Mouse (Mus musculus): ENCODE results near the gene Il1rl2. TPM values are rescaled to one million over a fixed set of nuclear protein-coding genes. Genes with fewer than 3 reads are reported as not detected.
A peak's percentile ranks its signal among the peaks of the same experiment; 100 is the strongest.
"Not testable (repeated sequence)": the region's sequence is repeated elsewhere in the genome, so short reads cannot be mapped to it uniquely, and the experiment has no call there.

The Il1rl2 gene
- polyA plus RNA-seq, 1 experiment from 2014 or later, result 3.2 TPM

- H3K36me3 ChIP-seq (replicated peaks; ENCODE audit: control insufficient read depth, insufficient read depth, low read depth, low read length), result no peaks in the 10 kb centered on the region
- 67% methylated on average over 12 of the region's 12 CpGs for WGBS
- H3K9me3 ChIP-seq (replicated peaks; ENCODE audit: control insufficient read depth, low read length), result no peaks in the 10 kb centered on the region; the same call in 1 of the 2 replicates
- no peak overlapping the region for H3K27ac ChIP-seq (replicated peaks; ENCODE audit: low read depth, low read length)
- no peak overlapping the region for H3K9ac ChIP-seq (replicated peaks; ENCODE audit: low read length)
- no peak overlapping the region for H3K4me2 ChIP-seq (ENCODE audit: low read depth, low read length)
- no peaks in the 10 kb centered on the region for H3K4me1 ChIP-seq (ENCODE audit: control insufficient read depth, insufficient read depth, low read length)
- DNase-seq (ENCODE audit: low spot score) (peak; percentile 8), ATAC-seq (replicated peaks; ENCODE audit: insufficient number of reproducible peaks, low FRiP score, low TSS enrichment, low read depth) (no peak)
- no peaks in the 10 kb centered on the region for H3K27me3 ChIP-seq (ENCODE audit: control insufficient read depth, insufficient read depth, low read length)
- no peak overlapping the region for H3K4me3 ChIP-seq (ENCODE audit: low read depth, low read length)
These were observed 33.7 kb upstream of the Il1rl2 start for GRCm38 (mm10) chr1:40290489-40291255.

GRCm38 (mm10) chr1:40292231-40292630, 32.2 kb upstream of the Il1rl2 start:
- Histone ChIP-seq H3K27me3 (ENCODE audit: control insufficient read depth, insufficient read depth, low read length) (no peaks in the 10 kb centered on the region), H3K4me3 (ENCODE audit: low read depth, low read length) (no peak overlapping the region), H3K4me2 (ENCODE audit: low read depth, low read length) (no peak overlapping the region), H3K27ac (replicated peaks; ENCODE audit: low read depth, low read length) (no peak overlapping the region), H3K36me3 (replicated peaks; ENCODE audit: control insufficient read depth, insufficient read depth, low read depth, low read length) (no peaks in the 10 kb centered on the region), H3K4me1 (ENCODE audit: control insufficient read depth, insufficient read depth, low read length) (no peaks in the 10 kb centered on the region), H3K9ac (replicated peaks; ENCODE audit: low read length) (no peak overlapping the region), H3K9me3 (replicated peaks; ENCODE audit: control insufficient read depth, low read length) (no peaks in the 10 kb centered on the region; the same call in 1 of the 2 replicates)
- no peak for ATAC-seq (replicated peaks; ENCODE audit: insufficient number of reproducible peaks, low FRiP score, low TSS enrichment, low read depth)
- 97% methylated on average over 2 of the region's 2 CpGs for WGBS
- no peak for DNase-seq (ENCODE audit: low spot score)

GRCm38 (mm10) chr1:40293891-40294290, 30.5 kb upstream of the Il1rl2 start:
- no peak overlapping the region for H3K9ac ChIP-seq (replicated peaks; ENCODE audit: low read length)
- H3K27ac ChIP-seq (replicated peaks; ENCODE audit: low read depth, low read length), result no peak overlapping the region
- H3K4me2 ChIP-seq (ENCODE audit: low read depth, low read length), result no peak overlapping the region
- H3K4me1 ChIP-seq (ENCODE audit: control insufficient read depth, insufficient read depth, low read length), result no peaks in the 10 kb centered on the region
- H3K36me3 ChIP-seq (replicated peaks; ENCODE audit: control insufficient read depth, insufficient read depth, low read depth, low read length), result no peaks in the 10 kb centered on the region
- no peak overlapping the region for H3K4me3 ChIP-seq (ENCODE audit: low read depth, low read length)
- ATAC-seq (replicated peaks; ENCODE audit: insufficient number of reproducible peaks, low FRiP score, low TSS enrichment, low read depth) (no peak), DNase-seq (ENCODE audit: low spot score) (peak; percentile 13)
- H3K9me3 ChIP-seq (replicated peaks; ENCODE audit: control insufficient read depth, low read length), result no peaks in the 10 kb centered on the region; the same call in 1 of the 2 replicates
- WGBS, result 92% methylated on average over 7 of the region's 7 CpGs
- no peaks in the 10 kb centered on the region for H3K27me3 ChIP-seq (ENCODE audit: control insufficient read depth, insufficient read depth, low read length)

- H3K4me2 ChIP-seq (ENCODE audit: low read depth, low read length), result no peak overlapping the region
- DNase-seq (ENCODE audit: low spot score), result no peak
- H3K27me3 ChIP-seq (ENCODE audit: control insufficient read depth, insufficient read depth, low read length), result no peaks in the 10 kb centered on the region
- no peak for ATAC-seq (replicated peaks; ENCODE audit: insufficient number of reproducible peaks, low FRiP score, low TSS enrichment, low read depth)
- no peak overlapping the region for H3K27ac ChIP-seq (replicated peaks; ENCODE audit: low read depth, low read length)
- no peaks in the 10 kb centered on the region for H3K36me3 ChIP-seq (replicated peaks; ENCODE audit: control insufficient read depth, insufficient read depth, low read depth, low read length)
- no peak overlapping the region for H3K9ac ChIP-seq (replicated peaks; ENCODE audit: low read length)
- 85% methylated on average over 9 of the region's 9 CpGs for WGBS
- no peaks in the 10 kb centered on the region; the same call in 1 of the 2 replicates for H3K9me3 ChIP-seq (replicated peaks; ENCODE audit: control insufficient read depth, low read length)
- no peaks in the 10 kb centered on the region for H3K4me1 ChIP-seq (ENCODE audit: control insufficient read depth, insufficient read depth, low read length)
- H3K4me3 ChIP-seq (ENCODE audit: low read depth, low read length), result no peak overlapping the region
These were observed 29.6 kb upstream of the Il1rl2 start for GRCm38 (mm10) chr1:40294824-40295223.

- Histone ChIP-seq H3K36me3 (replicated peaks; ENCODE audit: control insufficient read depth, insufficient read depth, low read depth, low read length) (no peaks in the 10 kb centered on the region), H3K27ac (replicated peaks; ENCODE audit: low read depth, low read length) (no peak overlapping the region), H3K9ac (replicated peaks; ENCODE audit: low read length) (no peak overlapping the region), H3K4me1 (ENCODE audit: control insufficient read depth, insufficient read depth, low read length) (no peaks in the 10 kb centered on the region), H3K27me3 (ENCODE audit: control insufficient read depth, insufficient read depth, low read length) (no peaks in the 10 kb centered on the region), H3K9me3 (replicated peaks; ENCODE audit: control insufficient read depth, low read length) (no peaks in the 10 kb centered on the region; the same call in 1 of the 2 replicates), H3K4me2 (ENCODE audit: low read depth, low read length) (no peak overlapping the region), H3K4me3 (ENCODE audit: low read depth, low read length) (no peak overlapping the region)
- ATAC-seq (replicated peaks; ENCODE audit: insufficient number of reproducible peaks, low FRiP score, low TSS enrichment, low read depth) (no peak), DNase-seq (ENCODE audit: low spot score) (no peak)
- WGBS, result 85% methylated on average over 2 of the region's 2 CpGs
These were observed 26.4 kb upstream of the Il1rl2 start for GRCm38 (mm10) chr1:40298053-40298452.

GRCm38 (mm10) chr1:40303179-40303866, 21.1 kb upstream of the Il1rl2 start:
- Histone ChIP-seq H3K9ac (replicated peaks; ENCODE audit: low read length) (no peak overlapping the region), H3K27me3 (ENCODE audit: control insufficient read depth, insufficient read depth, low read length) (no peaks in the 10 kb centered on the region), H3K9me3 (replicated peaks; ENCODE audit: control insufficient read depth, low read length) (no peaks in the 10 kb centered on the region), H3K4me3 (ENCODE audit: low read depth, low read length) (no peak overlapping the region), H3K4me1 (ENCODE audit: control insufficient read depth, insufficient read depth, low read length) (no peaks in the 10 kb centered on the region), H3K36me3 (replicated peaks; ENCODE audit: control insufficient read depth, insufficient read depth, low read depth, low read length) (no peaks in the 10 kb centered on the region), H3K4me2 (ENCODE audit: low read depth, low read length) (no peak overlapping the region), H3K27ac (replicated peaks; ENCODE audit: low read depth, low read length) (no peak overlapping the region)
- WGBS, result 62% methylated on average over 7 of the region's 7 CpGs
- ATAC-seq (replicated peaks; ENCODE audit: insufficient number of reproducible peaks, low FRiP score, low TSS enrichment, low read depth) (no peak), DNase-seq (ENCODE audit: low spot score) (no peak)

GRCm38 (mm10) chr1:40304321-40304720, 20.1 kb upstream of the Il1rl2 start:
- not testable (repeated sequence) for H3K27me3 ChIP-seq (ENCODE audit: control insufficient read depth, insufficient read depth, low read length); H3K4me3 ChIP-seq (ENCODE audit: low read depth, low read length); H3K36me3 ChIP-seq (replicated peaks; ENCODE audit: control insufficient read depth, insufficient read depth, low read depth, low read length); H3K27ac ChIP-seq (replicated peaks; ENCODE audit: low read depth, low read length); ATAC-seq (replicated peaks; ENCODE audit: insufficient number of reproducible peaks, low FRiP score, low TSS enrichment, low read depth); H3K9ac ChIP-seq (replicated peaks; ENCODE audit: low read length); H3K9me3 ChIP-seq (replicated peaks; ENCODE audit: control insufficient read depth, low read length); H3K4me1 ChIP-seq (ENCODE audit: control insufficient read depth, insufficient read depth, low read length); DNase-seq (ENCODE audit: low spot score); H3K4me2 ChIP-seq (ENCODE audit: low read depth, low read length)
- 71% methylated on average over 4 of the region's 4 CpGs for WGBS

- Histone ChIP-seq H3K4me1 (ENCODE audit: control insufficient read depth, insufficient read depth, low read length) (no peaks in the 10 kb centered on the region), H3K9ac (replicated peaks; ENCODE audit: low read length) (no peak overlapping the region), H3K27ac (replicated peaks; ENCODE audit: low read depth, low read length) (no peak overlapping the region), H3K4me2 (ENCODE audit: low read depth, low read length) (no peak overlapping the region), H3K4me3 (ENCODE audit: low read depth, low read length) (no peak overlapping the region), H3K9me3 (replicated peaks; ENCODE audit: control insufficient read depth, low read length) (no peaks in the 10 kb centered on the region), H3K27me3 (ENCODE audit: control insufficient read depth, insufficient read depth, low read length) (no peaks in the 10 kb centered on the region), H3K36me3 (replicated peaks; ENCODE audit: control insufficient read depth, insufficient read depth, low read depth, low read length) (no peaks in the 10 kb centered on the region)
- WGBS, result 83% methylated on average over 2 of the region's 2 CpGs
- ATAC-seq (replicated peaks; ENCODE audit: insufficient number of reproducible peaks, low FRiP score, low TSS enrichment, low read depth) (no peak), DNase-seq (ENCODE audit: low spot score) (no peak)
These were observed 18.3 kb upstream of the Il1rl2 start for GRCm38 (mm10) chr1:40306111-40306510.
